Mouse (Mus musculus) stomach, postnatal 0 days (tissue): ENCODE data around the gene Dcun1d3.

ENCODE experiments used
- CTCF ChIP-seq: IDR thresholded peaks from 2 replicates; pipeline ENCODE4 v1.5.1; 2016; ENCODE audit warnings: antibody characterized with exemption, low read depth, mild to moderate bottlenecking, moderate library complexity
- EP300 ChIP-seq: optimal IDR thresholded peaks from 2 replicates; pipeline ENCODE3; 2016; ENCODE audit warnings: antibody characterized with exemption

DNA sequence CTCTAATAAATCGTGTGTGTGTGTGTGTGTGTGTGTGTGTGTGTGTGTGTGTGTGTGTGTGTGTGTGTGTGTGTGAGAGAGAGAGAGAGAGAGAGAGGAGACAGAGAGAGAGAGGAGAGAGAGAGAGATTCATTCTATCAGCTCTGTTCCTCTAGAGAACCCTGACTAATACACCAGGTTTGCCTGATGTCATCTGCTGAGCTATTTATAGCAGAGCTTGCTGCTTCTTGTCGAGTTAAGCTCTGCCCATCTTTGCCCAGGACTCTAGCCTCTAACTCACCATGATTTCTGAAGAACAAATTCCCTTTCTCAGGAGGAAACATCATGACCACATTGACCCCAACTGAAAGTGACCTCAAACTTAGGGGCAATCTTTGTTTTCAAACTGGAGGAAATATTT is 24.4 kb upstream of the Dcun1d3 start:
- TF ChIP-seq CTCF (no peak), EP300 (no peak)
